Mouse (Mus musculus) left cerebral cortex, adult 18-20 months (tissue): ENCODE measurements around the gene Dok4. TPM values are rescaled to one million over a fixed set of nuclear protein-coding genes. Genes with fewer than 3 reads are reported as not detected.

Experiments
- DNase-seq, 2 experiments: peaks; one replicate each; pipeline ENCODE4 v3.0.0; 2021 to 2022; ENCODE audit warnings: low spot score in 2 of 2, mixed read lengths in 1 of 2
- long read RNA-seq, 2 experiments: library from polyadenylated mRNA; stranded (forward); transcript quantifications; one replicate each; pipeline ENCODE4 v2.0.0; 2021
- total RNA-seq, 2 experiments: library from RNA; stranded (reverse); gene quantifications; 2 replicates each; pipeline ENCODE4 v1.2.3; 2021

Gene Dok4
- 10 to 100 TPM; 18.6 to 20.9 TPM for total RNA-seq
- long read RNA-seq, experiment 1, transcript Dok4-204 (8 exons, 2,558 nt) = major isoform, 15 of 28 reads
- long read RNA-seq, experiment 1, partial matches to known transcripts = 10 of 28 reads
- long read RNA-seq, experiment 1, other reads (novel, unspliced or antisense) = 0 of 28 reads
- long read RNA-seq, experiment 2, transcript Dok4-204 (8 exons, 2,558 nt) = major isoform, 10 of 22 reads
- long read RNA-seq, experiment 2, partial matches to known transcripts = 8 of 22 reads
- long read RNA-seq, experiment 2, other reads (novel, unspliced or antisense) = 2 of 22 reads

- DNase-seq = peak; percentile 69 to 72
Measured at GRCm38 (mm10) chr8:94876197-94876730, at the start of gene Dok4. TSS of gene Dok4 (minus strand) at chr8:94876330.

- no peak for DNase-seq
Measured at GRCm38 (mm10) chr8:94923405-94923804, 47.3 kb upstream of the Dok4 start, which contains the start of gene Adgrg5. TSS of gene Adgrg5 (plus strand) at chr8:94923694.

GRCm38 (mm10) chr8:94922602-94923001, 46.5 kb upstream of the Dok4 start:
- DNase-seq = no peak

GRCm38 (mm10) chr8:94922176-94922575, 46.0 kb upstream of the Dok4 start:
- no peak for DNase-seq

GRCm38 (mm10) chr8:94919256-94919655, 43.1 kb upstream of the Dok4 start:
- no peak for DNase-seq

- no peak for DNase-seq
Measured at GRCm38 (mm10) chr8:94917851-94918495, 41.8 kb upstream of the Dok4 start, which contains the start of gene Ccdc102a. TSS of gene Ccdc102a (minus strand) at chr8:94918098.

- peak; percentile 50 to 63 for DNase-seq
Measured at GRCm38 (mm10) chr8:94917352-94917751, 41.2 kb upstream of the Dok4 start.

- no peak for DNase-seq
Measured at GRCm38 (mm10) chr8:94916960-94917324, 40.8 kb upstream of the Dok4 start.

- no peak for DNase-seq
Measured at GRCm38 (mm10) chr8:94916311-94916959, 40.3 kb upstream of the Dok4 start.

GRCm38 (mm10) chr8:94914701-94915101, 38.6 kb upstream of the Dok4 start:
- no peak for DNase-seq

- DNase-seq = no peak
Measured at GRCm38 (mm10) chr8:94914256-94914655, 38.1 kb upstream of the Dok4 start.

- peak; percentile 54 to 59 for DNase-seq
Measured at GRCm38 (mm10) chr8:94913061-94913660, 37.0 kb upstream of the Dok4 start.

- DNase-seq = peak; percentile 66 to 79
Measured at GRCm38 (mm10) chr8:94908847-94909246, 32.7 kb upstream of the Dok4 start.

GRCm38 (mm10) chr8:94907591-94908300, 31.6 kb upstream of the Dok4 start:
- DNase-seq = no peak

GRCm38 (mm10) chr8:94904450-94905175, 28.5 kb upstream of the Dok4 start:
- peak; percentile 11 to 44 for DNase-seq

GRCm38 (mm10) chr8:94903709-94904108, 27.6 kb upstream of the Dok4 start:
- DNase-seq = no peak

GRCm38 (mm10) chr8:94901031-94901430, 24.9 kb upstream of the Dok4 start:
- no peak for DNase-seq

- DNase-seq = no peak
Measured at GRCm38 (mm10) chr8:94900617-94901016, 24.5 kb upstream of the Dok4 start.

GRCm38 (mm10) chr8:94899262-94899661, 23.1 kb upstream of the Dok4 start:
- DNase-seq = no peak

- no peak for DNase-seq
Measured at GRCm38 (mm10) chr8:94892917-94893316, 16.8 kb upstream of the Dok4 start.
